Mouse (Mus musculus): ENCODE measurements around the gene Mest.
A peak's percentile ranks its signal among the peaks of the same experiment; 100 is the strongest.

The Mest gene

DNA sequence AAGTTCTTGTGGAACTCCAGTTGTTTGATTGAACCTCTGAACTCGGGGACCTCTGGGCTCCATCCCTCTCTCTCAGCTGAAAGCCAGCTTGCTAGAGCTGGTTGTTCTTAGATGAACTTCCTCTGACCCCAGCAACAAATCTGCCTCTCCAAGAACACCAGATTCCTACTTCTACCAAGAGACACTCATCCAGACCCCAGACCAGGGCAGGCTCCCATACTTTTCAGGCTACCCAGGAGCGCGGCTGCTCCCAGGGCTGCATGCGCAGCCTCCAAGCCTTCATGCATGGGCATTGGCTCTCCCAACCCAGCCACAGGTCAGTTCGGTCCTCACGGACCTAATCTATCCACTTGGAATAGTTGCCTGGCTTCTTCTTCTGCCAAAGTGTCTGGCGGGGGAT is at the start of gene Mest:
Gene Mest, plus strand, starts transcription at position 217 of the 400 bp plus-strand sequence.
- no peak for DNase-seq

DNA sequence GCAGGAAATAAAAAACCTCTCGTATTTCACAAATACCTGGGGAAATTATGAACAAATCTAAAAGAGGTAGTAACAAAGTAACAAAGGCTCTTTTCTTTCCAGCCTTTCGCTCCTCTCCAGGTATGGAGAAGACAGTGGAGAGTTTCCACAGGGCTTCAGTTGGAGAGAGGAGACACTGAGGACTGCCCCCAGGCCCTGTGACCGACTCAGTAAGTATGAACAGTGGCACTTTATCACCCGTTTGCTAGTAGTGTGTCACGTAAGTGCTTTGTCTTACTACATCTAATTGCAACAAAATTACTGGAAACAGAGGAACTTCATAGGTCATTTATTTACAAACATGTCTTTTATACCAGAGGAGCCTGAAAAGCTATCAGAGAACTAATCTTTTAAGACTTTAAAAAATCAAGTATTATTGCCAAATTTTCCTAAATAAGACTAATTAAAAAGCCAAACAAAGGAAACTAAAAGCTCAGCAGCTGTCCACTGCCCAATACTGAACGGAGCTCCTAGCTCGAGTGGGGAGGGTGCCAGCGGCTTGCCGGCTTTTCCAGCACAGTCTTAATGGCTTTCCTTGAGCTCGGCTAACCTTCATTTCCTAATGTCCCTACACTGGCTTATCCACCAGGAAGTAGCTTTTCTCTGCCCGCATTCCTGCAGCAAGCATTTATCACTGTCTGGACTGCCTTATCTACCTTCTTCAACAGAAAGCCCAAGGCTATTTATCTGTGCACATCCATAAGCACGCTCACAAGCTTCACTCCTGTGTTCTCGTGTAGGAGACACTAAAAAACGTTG is 49.4 kb upstream of the Mest start:
- no peak for DNase-seq

DNA sequence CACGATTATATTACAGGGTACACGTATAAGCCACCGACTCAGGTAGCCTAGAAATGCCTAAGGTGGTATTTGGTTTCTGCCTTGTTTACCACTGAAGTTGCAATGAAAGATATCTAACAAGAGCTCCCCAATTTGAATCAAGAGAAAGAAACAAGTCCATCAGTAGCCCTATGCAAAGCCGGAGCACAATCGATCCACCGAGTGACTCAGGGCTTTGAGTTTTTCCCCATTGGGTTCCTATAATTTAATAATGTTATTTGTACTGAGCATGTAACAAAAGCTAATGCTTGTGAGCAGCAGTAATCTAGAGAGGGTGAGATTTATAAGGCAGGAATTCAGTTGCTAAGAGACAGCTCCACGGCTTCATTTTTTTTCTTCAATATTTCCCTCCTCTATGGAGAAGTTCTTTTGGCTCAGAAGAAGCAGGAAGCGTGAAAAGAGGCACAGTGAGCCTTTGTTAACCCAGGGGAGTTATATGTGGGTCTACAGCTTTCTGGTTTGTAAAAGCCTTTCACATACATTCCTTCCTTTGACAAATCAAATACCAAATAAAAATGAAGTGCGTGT is 48.5 kb upstream of the Mest start:
- no peak for DNase-seq

DNA sequence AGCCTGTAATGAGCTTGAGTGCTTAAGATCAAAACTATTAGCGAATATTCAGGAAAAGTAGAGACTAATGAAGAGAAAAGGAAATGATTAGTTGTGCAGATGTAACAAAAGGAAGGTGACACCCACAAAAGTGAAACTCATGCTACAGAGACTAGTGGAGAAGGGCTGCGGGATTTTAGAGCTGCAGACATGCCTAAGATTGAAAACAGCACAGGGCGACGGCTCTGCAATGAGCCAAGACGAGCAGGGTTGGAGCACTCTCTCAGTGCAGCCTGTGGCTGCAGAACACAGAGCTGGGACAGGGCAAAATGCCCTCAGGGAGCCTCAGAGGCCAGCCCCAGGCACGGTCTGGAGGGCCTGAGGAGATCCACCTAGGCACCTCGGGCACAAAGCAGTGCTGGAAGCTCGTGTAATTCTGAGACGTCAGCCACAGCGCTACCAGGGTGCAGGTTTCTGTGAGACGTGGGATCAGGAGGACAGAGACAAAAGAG is 48.0 kb upstream of the Mest start:
- DNase-seq: no peak

DNA sequence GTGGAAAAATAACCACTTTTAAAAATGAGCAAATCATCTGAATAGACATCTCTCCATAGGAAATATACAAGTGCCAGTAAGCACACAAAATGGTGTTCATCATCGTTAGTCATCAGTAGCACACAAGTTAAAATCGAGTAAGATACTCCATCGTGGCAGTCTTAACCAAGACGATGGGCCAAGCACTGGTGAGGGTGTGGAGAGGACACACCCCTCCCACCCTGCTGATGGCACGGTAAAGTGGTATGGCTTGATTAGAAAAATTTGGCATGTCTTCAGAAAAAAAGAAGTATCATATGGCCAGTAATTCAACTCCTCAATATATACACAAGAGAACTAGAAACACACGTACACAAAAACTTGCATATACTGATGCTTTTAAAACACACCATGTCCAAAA is 46.8 kb upstream of the Mest start:
- no peak for DNase-seq

DNA sequence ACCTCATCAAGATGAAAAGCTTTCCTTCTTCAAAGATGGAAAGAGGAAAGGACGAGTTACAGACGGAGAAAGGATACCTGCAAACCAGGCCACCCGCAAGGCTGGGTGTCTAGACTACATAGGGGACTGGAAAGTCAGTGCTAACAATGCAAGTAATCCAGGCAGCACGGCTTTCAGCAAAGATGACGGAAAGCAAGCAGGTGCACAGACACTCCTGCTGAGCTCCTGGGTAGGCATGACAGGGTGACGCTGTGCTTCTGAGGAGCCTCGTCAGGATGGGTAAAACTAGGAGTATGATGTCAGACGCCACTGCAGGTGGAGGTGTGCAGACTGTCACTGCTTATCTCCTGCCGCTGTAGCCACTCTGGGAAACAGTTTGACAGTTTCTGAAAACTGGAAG is 45.8 kb upstream of the Mest start:
- DNase-seq: no peak

DNA sequence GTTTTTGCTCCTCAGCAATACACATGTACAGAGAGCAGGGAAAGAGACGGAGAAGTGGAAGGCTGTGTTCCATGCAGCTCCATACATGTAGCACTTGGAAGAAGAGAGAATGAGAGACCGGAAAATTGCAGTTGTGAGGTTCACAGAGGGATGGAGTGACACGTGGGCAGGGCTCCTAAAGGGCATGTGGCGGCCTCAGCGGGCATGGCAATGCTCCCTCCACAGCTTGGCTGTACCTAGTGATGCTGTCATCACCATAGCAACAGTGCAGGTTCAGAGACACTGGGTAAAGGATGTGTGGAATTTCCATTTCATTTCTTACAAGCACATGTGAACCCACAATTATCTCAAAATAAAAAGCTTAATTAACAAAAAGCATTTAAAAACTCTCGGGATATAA is 44.9 kb upstream of the Mest start:
- no peak for DNase-seq

DNA sequence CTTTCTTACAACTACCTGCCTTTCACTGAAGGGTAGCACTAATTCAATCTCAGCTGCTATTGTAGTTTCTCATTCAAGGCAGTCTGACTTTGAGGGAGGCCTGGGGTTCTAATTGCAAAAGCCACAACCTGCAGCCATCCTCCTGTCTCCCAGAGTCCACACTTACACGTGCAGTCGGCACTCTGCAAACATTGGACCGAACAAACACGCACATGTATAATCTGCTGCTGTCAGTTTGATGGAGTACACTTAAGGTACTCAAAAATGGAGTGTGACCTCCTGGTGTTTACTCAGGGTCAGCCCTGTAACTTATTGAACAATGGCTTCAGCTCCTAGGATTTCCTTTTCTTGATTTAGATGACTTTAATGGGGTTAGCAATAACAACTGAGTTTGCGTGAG is 43.8 kb upstream of the Mest start:
- peak in 1 of 2 experiments; percentile 66 for DNase-seq

DNA sequence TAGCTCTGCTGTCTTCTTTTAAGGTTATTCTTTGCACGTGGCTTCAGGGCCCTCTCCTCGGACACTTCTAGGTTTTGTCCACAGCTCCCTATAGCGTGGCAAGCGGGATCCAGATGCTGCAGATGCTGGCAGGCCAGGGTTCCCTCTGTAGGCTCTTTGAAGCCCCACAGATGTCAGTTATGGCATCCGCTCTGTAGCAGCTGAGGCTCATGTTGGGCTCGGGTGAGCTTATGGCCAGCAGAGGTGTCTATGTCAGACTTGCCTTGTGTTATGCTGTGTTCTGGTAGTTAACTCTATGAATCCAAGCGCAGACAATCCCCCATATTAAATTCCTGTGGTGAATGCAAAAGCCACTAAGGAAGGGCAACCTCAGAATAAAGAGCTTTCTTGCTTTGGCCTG is 42.9 kb upstream of the Mest start:
- no peak for DNase-seq

DNA sequence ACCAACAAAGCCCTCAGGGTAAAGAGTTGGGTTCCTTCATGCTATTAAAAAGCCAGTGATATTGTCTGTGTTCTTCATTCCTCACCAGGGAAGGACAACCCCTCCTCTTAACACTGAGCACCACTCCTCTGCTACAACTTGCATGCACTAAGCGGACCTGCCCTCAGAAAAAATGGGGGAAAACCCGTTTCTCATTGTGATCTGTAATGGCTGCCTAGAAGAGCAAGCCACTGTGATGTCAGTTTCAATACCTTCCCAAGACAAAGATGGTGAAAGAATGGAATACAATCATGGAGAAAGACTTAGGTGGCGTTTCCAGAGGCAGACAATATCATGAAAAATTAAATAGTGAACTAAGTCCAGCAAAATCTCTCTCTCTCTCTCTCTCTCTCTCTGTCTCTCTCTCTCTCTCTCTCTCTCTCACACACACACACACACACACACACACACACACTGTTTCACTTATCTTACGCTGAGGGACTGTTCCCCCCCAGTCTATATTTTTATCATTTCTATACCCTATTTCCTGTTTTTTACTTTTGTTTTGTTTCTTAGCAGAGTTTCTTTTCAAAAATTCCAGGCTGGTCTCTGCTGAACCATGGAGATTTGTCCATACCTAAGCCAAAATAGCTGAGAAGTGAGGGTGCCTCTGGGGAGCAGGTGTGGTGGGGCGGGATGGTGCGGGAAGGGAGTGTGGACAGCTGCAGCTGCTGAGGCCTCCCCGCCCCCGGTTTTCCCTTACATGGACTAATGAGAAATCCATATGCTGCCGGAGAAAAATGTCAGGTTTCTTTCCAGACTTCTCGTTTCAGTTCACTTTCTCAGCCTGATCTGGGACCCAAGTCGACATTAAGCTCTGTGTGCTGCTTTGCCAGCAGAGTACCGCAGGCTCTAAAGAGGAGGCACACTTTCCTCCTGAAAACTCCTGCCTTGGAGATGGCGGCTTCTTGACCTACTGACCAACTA is 41.1 kb upstream of the Mest start:
- no peak for DNase-seq

DNA sequence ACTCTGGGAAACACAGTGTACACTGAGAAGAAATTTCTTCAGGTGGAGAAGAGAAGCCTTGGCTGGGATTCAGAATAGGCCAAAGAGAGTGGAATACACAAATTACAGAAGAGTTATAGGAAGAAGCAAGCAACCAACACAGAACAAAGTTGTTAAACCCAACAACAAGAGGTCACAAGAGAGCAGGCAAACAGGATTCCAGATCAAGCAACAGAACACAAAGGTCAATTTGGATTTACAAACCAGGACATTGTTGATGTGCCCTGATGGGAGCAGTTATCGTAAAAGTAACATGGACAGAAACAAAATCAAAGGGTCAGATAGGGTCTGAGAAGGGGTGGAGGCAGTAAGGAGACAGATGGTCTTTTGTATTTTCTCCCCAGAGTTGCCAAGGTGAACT is 38.8 kb upstream of the Mest start:
- no peak for DNase-seq

DNA sequence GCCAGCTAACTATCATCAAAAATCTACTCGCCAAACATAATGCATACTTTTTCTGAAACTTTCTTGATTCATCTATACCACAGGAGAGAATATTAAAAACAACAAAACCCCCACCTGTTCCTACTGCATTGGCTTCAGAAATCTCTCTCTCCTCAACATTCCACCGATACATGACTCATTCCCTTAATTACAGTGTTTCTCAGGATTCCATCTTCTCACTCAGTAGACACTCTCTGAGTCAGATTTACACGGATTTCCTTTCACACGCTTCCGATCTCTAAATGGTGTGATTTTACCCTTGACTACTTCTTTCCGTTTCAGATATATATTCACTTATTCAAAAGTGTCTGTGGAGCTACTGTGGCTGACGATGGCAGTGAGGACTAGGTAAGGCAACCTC is 36.1 kb upstream of the Mest start:
- no peak for DNase-seq

DNA sequence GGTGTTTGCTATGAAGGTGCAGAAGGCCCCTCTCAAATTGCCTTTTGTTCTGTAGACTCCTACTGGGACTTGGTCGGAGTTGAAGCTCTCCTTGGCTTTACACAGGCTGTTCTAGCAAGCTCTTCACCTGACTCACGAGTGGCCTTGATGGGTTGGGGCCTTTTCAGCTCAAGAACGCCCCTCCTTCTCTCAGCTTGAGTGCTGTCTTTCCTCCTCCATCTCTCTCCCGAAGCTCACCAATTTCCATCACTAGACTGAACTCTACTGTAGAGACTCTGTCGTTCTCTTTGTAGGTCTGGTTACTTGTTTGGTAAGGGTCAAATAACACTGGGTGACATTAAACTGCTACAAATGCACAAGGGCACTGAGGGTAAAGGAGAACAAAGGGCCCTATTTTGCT is 30.5 kb upstream of the Mest start:
- DNase-seq: no peak

DNA sequence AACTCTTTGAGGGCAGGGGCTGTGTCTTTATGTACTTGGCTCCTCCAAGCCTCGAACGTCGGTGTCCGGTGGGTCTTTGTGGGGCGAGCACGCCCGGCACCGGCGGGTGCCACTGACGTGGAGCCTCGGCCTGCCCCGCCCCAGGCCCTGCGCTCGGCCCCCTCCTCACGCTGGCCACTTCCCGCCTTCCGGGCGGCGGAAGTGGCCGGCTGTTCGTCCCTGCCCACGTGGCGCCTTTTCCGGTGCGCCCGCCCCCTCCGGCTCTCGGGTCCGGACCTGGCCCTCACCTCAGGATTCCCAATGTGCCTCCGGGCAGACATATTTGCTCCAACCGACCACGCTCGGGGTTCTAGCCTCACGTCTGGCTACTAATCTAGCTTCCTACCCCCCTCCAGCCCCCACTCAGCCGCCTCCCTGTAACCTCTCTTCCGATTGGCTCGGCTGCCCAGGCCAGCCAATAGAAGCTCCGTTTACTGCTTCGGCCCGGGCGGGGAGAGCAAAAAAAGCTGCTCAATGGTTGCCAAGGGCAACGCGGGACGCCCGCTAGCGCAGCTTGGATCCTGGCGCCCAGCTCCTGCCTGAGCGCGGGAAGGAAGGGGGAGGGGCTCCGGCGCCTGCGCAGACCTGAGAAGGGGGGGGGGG is 29.9 kb upstream of the Mest start, which contains the start of gene Cep41:
Gene Cep41, minus strand, starts transcription at position 400 of the 642 bp plus-strand sequence.
- peak; percentile 94 for DNase-seq

DNA sequence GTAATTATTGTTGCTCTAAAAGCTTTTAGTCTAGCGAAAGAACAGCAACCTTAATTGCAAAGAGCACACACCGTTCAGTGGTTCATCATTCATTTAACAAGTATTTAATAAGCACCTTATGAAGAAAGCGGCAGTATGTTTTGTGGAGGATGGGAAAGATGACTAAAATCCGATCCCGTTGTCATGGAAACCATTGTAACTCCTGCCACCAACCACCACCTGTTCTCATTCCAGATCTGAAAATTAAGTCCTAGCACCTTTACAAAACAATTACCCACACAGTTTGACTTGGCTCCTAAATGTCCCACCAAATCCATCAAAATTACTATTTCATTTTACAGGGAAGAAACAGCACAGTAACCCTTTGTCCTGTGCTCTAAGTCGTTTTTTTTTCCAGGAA is 29.1 kb upstream of the Mest start:
- DNase-seq: no peak

DNA sequence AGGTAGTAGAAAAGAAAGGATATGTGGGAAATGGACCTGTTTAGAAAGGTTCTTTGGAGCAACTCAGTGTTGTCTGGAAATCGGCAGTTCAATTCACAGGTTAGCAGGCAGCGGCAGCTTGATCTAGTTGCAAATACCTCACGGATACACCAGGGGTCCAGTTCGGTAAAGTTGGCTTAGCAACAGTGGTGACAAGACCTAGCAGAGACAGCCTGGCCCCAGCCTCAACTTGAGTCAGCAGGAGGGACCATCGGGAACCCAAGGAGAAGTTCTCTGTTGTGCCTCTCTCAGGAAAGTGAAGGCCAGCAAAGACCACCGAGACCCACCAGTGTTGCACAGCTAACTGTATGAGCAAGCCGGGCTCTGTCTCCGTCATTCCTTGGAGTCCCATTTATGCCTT is 28.2 kb upstream of the Mest start:
- DNase-seq: no peak

DNA sequence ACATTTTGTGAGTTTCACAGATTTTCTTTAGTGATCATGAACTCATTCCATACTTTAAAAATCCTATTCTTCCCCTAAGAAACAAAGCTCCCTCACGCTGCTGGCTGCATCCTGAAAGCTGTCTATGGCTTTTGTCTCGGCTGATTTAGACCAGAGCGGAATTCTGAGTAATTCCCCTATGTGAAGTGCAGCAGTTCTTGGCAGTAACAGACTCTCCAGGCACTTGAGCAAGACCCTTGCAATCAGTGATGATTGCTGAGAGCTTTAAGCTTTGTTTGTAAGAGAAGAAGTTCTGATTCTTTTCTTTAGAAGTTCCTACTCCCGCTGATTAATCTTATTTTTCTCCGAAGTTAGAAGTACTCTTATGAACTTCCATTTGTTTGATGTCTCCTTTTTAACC is 25.9 kb upstream of the Mest start:
- DNase-seq: no peak

DNA sequence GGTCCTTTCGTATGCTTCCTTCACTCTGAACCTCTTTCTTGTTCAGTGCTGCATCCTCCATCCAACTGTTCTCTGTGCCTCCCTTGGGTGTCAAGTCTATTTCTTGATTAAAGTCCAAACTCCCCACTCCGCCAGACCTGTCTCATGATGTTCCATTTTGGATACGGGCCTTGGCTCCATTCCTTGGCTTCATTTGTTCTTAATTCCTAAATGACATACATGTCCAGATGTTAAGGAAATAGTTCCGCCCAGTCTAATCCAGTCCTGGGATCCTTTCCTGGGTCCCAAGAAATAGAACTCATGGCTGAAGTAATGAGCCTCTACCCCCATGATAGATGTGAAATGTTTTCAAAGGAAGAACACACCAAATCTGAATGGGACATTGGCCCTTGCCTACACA is 25.3 kb upstream of the Mest start:
- no peak for DNase-seq

DNA sequence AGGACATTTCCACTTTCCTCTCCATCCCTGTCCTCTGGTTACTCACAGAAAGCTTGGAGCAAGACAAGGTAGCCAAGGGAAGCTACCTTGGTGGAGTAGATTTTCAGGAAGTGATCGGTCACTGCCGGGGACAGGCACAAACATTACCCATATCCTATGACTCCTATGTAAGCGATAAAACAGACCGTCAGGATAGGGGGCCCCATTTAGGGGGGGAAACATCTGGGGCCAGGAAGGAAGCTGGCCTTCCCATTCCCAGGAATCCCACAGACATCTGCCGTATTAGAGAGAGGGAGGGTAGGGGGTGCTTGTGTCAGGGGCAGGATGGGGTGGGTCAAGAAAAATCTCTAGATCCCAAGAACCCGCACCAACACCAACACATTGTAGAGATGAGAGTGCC is 23.2 kb upstream of the Mest start:
- DNase-seq: no peak

DNA sequence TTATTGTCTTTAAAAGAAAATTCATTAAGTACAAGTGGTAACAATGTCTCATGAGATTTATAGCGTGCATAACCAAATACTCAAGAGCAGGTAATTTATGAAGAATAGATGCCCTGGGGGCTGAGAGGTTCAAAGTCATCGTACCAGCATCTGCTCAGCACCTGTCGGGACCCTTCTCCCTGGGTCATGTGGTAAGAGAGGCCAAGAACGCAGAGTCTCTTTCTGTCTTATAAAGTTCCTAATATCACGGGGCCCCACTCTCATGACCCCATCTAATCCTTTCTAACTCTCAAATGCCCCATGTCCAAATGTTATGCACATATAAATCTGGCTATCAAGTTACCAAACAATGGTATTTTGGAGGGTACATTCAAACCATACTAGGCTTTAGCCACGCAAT is 20.5 kb upstream of the Mest start:
- no peak for DNase-seq

DNA sequence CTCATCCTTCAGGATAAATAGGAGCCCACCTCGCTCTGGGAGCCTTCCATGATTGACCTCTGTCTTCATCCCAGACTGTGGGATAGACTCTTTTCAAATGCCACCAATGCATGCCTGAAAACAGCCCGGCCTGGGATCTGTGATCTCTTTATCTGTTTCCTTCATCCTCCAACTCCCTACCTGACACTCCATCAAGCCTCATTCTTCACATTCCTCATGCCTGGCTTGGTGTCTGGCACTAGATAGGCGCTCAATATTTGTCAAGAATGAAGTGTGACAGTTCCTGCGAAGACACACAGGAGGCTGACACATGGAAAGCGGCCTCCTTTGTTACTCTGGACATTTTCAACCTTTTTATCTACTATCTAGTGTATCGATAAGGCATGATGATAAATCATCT is 19.9 kb upstream of the Mest start:
- DNase-seq: no peak

DNA sequence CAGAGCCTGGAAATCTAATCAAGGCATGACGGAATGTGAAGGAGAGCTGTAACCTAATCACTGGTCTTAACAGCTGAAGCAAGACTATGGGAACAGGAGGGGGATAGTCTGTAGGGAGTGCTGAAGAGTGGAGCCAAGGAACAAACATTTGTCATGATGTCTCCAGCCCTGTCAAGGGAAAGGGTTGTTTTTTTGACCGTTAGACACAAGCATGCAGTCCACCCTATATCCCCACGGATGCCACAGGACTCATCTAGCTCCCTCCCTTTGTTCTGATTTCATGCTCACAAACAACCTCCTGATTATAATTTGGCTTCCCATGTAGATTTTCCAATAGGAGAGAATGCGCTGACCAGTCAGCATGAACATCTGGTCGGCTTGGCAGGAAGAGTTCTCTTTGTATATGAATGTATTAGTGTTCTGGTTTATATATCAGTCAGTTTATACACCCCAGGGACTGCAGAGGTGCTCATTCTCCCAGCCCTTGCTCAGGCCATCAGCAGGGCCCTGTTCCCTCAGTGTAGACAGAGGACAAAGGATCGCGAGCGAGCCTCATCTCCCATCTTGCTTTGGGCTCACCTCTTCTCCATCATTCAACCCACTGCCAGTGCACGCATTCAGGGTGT is 19.3 kb upstream of the Mest start:
- no peak for DNase-seq

Data from lung, adult 18-20 months (tissue).